Mouse (Mus musculus): ENCODE data around the gene Lrrc3. TPM values are rescaled to one million over a fixed set of nuclear protein-coding genes. Genes with fewer than 3 reads are reported as not detected.

The Lrrc3 gene
- polyA plus RNA-seq, 1 experiment from 2014 or later = 3.7 TPM

DNA sequence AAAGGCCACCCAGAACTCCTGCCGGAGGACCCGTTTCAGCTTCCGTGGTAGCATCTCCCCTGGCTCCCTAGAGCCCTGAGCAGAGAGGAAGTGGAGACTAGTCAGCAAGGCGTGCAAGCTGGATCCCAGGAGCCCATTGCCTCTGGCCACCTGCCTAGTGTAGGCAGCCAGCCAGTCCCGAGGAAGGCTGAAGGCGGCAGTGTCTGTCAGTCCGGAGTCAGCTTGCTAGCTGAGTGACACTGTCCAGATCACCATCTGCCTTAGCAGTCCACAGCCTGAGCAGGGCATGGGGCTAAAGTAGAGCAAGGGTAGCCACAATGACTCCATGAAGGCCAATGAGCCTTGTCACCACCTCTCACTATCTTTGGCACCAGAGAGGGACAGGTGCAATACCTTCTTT lies 10.3 kb upstream of the Lrrc3 start:
- Histone ChIP-seq H3K4me3 (ENCODE audit: low read depth, low read length) (no peak overlapping the region), H3K27me3 (replicated peaks; ENCODE audit: control insufficient read depth, insufficient read depth, low read length) (no peaks in the 10 kb centered on the region), H3K4me2 (ENCODE audit: low read depth, low read length) (no peak overlapping the region), H3K9me3 (ENCODE audit: control insufficient read depth, low read length) (no peaks in the 10 kb centered on the region), H3K27ac (replicated peaks; ENCODE audit: low read depth, low read length) (no peak overlapping the region), H3K36me3 (ENCODE audit: control insufficient read depth, insufficient read depth, low read length) (no peaks in the 10 kb centered on the region), H3K4me1 (ENCODE audit: control insufficient read depth, insufficient read depth, low read length) (no peaks in the 10 kb centered on the region), H3K9ac (ENCODE audit: low read depth, low read length) (no peak overlapping the region)
- ATAC-seq (ENCODE audit: low read depth) (no peak; the same call in 1 of the 2 replicates), DNase-seq (ENCODE audit: low spot score) (no peak)
- WGBS = 62% methylated on average over 7 of the region's 7 CpGs

DNA sequence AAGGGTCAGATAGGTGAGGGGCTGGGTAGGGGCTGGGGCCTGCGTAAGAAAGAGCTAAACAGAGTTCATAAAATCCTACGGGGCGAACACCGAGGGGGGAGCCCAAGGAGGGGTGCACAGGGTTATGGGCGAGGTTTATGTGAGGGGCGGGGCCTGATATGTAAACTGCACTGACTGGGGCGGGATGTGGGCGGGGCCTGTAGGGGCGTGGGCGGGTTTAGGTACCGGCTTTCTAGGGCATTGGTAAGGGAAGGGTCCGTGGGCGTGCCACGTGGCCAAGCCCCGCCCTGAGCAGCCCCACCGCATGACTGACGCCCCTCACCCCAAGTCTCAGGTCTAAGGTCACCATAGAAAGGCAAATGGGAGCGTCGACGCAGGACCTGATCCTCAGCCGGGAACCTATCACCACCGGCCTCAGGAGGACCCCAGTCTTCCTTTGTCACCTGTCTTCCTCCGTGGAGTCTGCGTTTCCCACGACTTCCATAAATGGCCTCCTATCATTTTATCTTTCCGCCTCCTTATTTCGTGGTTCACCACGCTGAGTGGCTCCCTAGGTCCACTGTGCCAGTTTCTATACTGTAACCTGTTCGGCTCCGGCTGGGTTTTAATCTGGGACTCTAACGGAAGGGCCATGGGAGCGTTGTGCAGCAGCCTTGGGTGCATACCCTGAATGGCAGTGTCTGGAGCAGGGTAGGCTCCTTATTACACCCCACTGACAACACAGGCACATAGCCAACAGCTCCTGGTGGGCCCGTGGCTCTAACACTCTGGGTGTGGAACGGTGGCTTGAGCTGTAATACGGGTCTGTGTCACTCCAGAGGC lies 769 bp upstream of the Lrrc3 start:
- peak; percentile 85 for ATAC-seq (ENCODE audit: low read depth)
- Histone ChIP-seq H3K36me3 (ENCODE audit: control insufficient read depth, insufficient read depth, low read length) (no peaks in the 10 kb centered on the region), H3K4me1 (ENCODE audit: control insufficient read depth, insufficient read depth, low read length) (peaks cover 7% of the 10 kb centered on the region; the same call in 1 of the 2 replicates), H3K4me3 (ENCODE audit: low read depth, low read length) (peak overlapping the region; percentile 62), H3K27me3 (replicated peaks; ENCODE audit: control insufficient read depth, insufficient read depth, low read length) (no peaks in the 10 kb centered on the region), H3K9ac (ENCODE audit: low read depth, low read length) (peak overlapping the region; percentile 71; the same call in 1 of the 2 replicates), H3K9me3 (ENCODE audit: control insufficient read depth, low read length) (no peaks in the 10 kb centered on the region), H3K4me2 (ENCODE audit: low read depth, low read length) (peak overlapping the region; percentile 85), H3K27ac (replicated peaks; ENCODE audit: low read depth, low read length) (no peak overlapping the region)
- 8% methylated on average over 32 of the region's 35 CpGs for WGBS
- DNase-seq (ENCODE audit: low spot score) = peak; percentile 71

DNA sequence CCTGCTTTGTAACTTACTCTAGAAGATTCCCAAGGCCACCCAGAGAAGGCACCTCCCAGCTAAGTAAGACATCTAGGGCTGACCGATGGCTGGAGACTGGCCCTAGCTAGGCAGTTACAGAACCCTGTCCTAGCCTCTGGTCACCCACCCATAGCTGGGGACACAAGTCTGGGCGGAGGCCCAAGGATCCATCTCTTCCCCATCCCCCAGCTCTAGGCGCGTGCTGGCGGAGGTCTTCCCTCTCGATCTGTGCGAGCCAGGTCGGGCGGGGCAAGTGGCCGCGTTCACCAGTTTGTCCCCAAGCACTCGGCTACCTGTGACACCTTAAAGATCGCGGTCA lies 495 bp downstream of the Lrrc3 start:
- Histone ChIP-seq H3K9ac (ENCODE audit: low read depth, low read length) (peak overlapping the region; percentile 71), H3K27ac (replicated peaks; ENCODE audit: low read depth, low read length) (no peak overlapping the region), H3K4me2 (ENCODE audit: low read depth, low read length) (peak overlapping the region; percentile 85), H3K4me3 (ENCODE audit: low read depth, low read length) (peak overlapping the region; percentile 62), H3K4me1 (ENCODE audit: control insufficient read depth, insufficient read depth, low read length) (peaks cover 7% of the 10 kb centered on the region; the same call in 1 of the 2 replicates), H3K27me3 (replicated peaks; ENCODE audit: control insufficient read depth, insufficient read depth, low read length) (no peaks in the 10 kb centered on the region), H3K36me3 (ENCODE audit: control insufficient read depth, insufficient read depth, low read length) (no peaks in the 10 kb centered on the region), H3K9me3 (ENCODE audit: control insufficient read depth, low read length) (no peaks in the 10 kb centered on the region)
- DNase-seq (ENCODE audit: low spot score) (no peak), ATAC-seq (ENCODE audit: low read depth) (peak; percentile 23)
- WGBS = 3% methylated on average over 13 of the region's 14 CpGs

DNA sequence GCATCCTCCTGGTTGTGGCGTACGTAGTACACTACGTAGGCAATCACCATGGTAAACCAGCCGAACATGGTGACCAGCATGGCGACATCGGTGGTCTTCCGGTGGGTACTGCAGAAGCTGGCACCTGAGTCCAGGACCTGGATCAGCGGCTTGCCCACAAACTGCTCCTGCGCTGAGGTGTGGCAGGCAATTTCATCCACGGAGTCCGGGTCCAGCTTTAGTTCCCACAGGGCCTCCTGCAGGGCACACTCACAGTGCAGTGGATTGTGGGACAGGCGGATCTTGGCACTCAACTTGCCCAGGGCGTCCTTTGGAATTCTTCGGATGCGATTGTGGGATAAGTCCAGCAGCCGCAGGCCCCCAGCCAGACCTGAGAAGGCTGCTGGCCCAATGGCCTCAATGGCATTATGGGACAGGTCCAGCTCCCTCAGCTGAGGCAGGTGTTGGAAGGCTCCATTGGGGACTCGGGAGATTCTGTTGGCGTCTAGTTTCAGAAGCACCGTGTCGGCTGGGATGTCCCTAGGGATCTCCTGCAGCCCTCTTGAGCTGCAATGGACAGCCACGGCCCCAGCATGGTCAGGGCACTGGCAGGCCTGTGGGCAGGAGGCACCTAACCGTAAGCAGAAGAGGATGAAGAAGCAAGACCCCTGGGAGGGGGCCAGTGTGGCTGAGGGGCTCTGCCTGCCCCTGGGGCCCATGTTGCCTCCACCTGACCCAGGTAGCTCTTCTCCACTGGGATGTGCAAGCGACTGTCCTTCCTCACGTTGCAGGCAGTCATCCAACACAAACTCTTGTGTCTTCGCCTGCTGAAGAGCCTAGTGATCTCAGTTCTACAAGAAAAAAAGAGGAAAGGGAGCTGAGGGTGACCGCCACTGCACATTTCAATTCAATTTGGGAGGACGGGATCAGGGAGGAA lies 1.2 kb downstream of the Lrrc3 start:
- H3K4me3 ChIP-seq (ENCODE audit: low read depth, low read length) = peak overlapping the region; percentile 62
- H3K4me1 ChIP-seq (ENCODE audit: control insufficient read depth, insufficient read depth, low read length) = peaks cover 7% of the 10 kb centered on the region; the same call in 1 of the 2 replicates
- H3K27me3 ChIP-seq (replicated peaks; ENCODE audit: control insufficient read depth, insufficient read depth, low read length) = no peaks in the 10 kb centered on the region
- no peaks in the 10 kb centered on the region for H3K36me3 ChIP-seq (ENCODE audit: control insufficient read depth, insufficient read depth, low read length)
- DNase-seq (ENCODE audit: low spot score) (no peak), ATAC-seq (ENCODE audit: low read depth) (no peak)
- WGBS = 83% methylated on average over 27 of the region's 27 CpGs
- H3K9ac ChIP-seq (ENCODE audit: low read depth, low read length) = peak overlapping the region; percentile 71; the same call in 1 of the 2 replicates
- H3K9me3 ChIP-seq (ENCODE audit: control insufficient read depth, low read length) = no peaks in the 10 kb centered on the region
- H3K4me2 ChIP-seq (ENCODE audit: low read depth, low read length) = peak overlapping the region; percentile 85
- H3K27ac ChIP-seq (replicated peaks; ENCODE audit: low read depth, low read length) = no peak overlapping the region

DNA sequence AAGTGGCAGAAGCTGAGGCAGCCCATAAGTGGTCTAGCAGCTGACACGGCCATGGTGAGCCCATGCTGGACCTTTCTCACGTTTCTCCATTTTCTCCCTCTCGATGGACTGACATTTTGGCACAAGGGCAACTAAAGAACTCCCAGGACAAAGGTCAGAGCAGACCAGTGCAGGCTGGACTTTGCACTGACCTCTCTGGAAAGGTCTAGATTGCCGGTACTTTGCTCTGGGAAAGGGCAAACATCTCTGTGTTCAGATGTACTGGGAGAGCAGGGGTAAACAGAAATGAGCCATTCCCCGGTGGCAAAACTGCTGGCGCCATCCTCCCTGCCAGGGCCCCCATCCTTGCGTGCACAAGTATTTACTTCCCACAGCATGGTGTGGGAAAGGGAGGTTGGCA lies 2.2 kb downstream of the Lrrc3 start:
- H3K9ac ChIP-seq (ENCODE audit: low read depth, low read length) = no peak overlapping the region
- no peak overlapping the region for H3K27ac ChIP-seq (replicated peaks; ENCODE audit: low read depth, low read length)
- no peak overlapping the region for H3K4me3 ChIP-seq (ENCODE audit: low read depth, low read length)
- peaks cover 7% of the 10 kb centered on the region; the same call in 1 of the 2 replicates for H3K4me1 ChIP-seq (ENCODE audit: control insufficient read depth, insufficient read depth, low read length)
- no peak overlapping the region for H3K4me2 ChIP-seq (ENCODE audit: low read depth, low read length)
- DNase-seq (ENCODE audit: low spot score) = no peak
- ATAC-seq (ENCODE audit: low read depth) = no peak
- no peaks in the 10 kb centered on the region for H3K36me3 ChIP-seq (ENCODE audit: control insufficient read depth, insufficient read depth, low read length)
- WGBS = 76% methylated on average over 7 of the region's 7 CpGs
- no peaks in the 10 kb centered on the region for H3K27me3 ChIP-seq (replicated peaks; ENCODE audit: control insufficient read depth, insufficient read depth, low read length)
- H3K9me3 ChIP-seq (ENCODE audit: control insufficient read depth, low read length) = no peaks in the 10 kb centered on the region

DNA sequence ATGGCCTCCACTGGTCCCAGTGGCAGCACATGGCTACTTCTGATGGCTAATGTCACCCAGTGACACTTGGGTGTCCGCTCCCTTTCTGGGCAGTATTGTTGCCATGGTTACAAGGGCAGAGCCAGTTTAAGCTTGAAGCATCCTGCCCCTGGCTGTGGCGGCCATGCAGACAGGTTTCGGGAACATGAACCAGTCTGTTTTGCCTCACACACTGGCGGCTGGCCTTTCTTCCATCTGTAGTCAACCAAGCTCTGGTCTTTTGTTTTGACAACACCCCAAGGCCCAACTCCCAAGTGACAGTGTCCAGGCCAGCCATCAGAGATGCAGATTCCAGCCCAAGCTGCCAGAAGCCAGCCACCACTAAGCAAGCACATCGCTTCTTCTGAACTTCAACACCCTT lies 6.8 kb downstream of the Lrrc3 start:
- WGBS = 56% methylated on average over 5 of the region's 5 CpGs
- no peak for DNase-seq (ENCODE audit: low spot score)
- H3K27ac ChIP-seq (replicated peaks; ENCODE audit: low read depth, low read length) = no peak overlapping the region
- ATAC-seq (ENCODE audit: low read depth) = no peak
- H3K9me3 ChIP-seq (ENCODE audit: control insufficient read depth, low read length) = no peaks in the 10 kb centered on the region
- H3K36me3 ChIP-seq (ENCODE audit: control insufficient read depth, insufficient read depth, low read length) = no peaks in the 10 kb centered on the region
- H3K4me2 ChIP-seq (ENCODE audit: low read depth, low read length) = no peak overlapping the region
- no peak overlapping the region for H3K9ac ChIP-seq (ENCODE audit: low read depth, low read length)
- H3K4me3 ChIP-seq (ENCODE audit: low read depth, low read length) = no peak overlapping the region
- H3K27me3 ChIP-seq (replicated peaks; ENCODE audit: control insufficient read depth, insufficient read depth, low read length) = no peaks in the 10 kb centered on the region
- H3K4me1 ChIP-seq (ENCODE audit: control insufficient read depth, insufficient read depth, low read length) = no peaks in the 10 kb centered on the region

DNA sequence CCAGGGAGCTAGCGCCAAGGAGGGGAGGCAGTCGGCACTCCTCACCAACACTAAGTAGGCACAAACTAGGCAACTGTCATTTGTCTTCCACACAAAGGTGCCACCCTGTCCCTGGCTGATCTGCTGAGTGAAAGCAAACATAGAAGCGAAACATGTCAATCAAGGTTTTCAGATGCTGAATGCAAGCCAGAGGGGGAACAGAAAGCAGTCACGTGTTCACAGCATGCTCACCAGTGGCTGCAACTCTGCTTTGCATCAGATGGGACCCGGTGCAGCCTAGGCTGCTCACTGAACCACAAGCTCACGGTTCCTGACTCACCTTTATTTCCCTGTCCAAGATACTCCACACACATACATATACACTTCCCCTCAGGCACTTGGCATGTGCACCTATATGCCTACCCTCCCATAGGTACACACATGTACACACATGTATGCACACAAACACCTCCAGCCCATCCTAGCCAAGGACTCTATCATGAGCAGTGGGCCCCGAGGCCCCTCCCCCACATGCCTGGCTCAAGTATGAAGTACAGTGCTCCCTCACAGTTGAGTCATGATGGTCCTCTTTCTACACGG lies 11.3 kb downstream of the Lrrc3 start:
- no peaks in the 10 kb centered on the region for H3K36me3 ChIP-seq (ENCODE audit: control insufficient read depth, insufficient read depth, low read length)
- no peaks in the 10 kb centered on the region for H3K27me3 ChIP-seq (replicated peaks; ENCODE audit: control insufficient read depth, insufficient read depth, low read length)
- 84% methylated on average over 8 of the region's 8 CpGs for WGBS
- no peak overlapping the region for H3K9ac ChIP-seq (ENCODE audit: low read depth, low read length)
- no peak overlapping the region for H3K4me3 ChIP-seq (ENCODE audit: low read depth, low read length)
- H3K4me1 ChIP-seq (ENCODE audit: control insufficient read depth, insufficient read depth, low read length) = no peaks in the 10 kb centered on the region
- DNase-seq (ENCODE audit: low spot score) (no peak), ATAC-seq (ENCODE audit: low read depth) (no peak)
- H3K9me3 ChIP-seq (ENCODE audit: control insufficient read depth, low read length) = no peaks in the 10 kb centered on the region
- H3K27ac ChIP-seq (replicated peaks; ENCODE audit: low read depth, low read length) = no peak overlapping the region
- no peak overlapping the region for H3K4me2 ChIP-seq (ENCODE audit: low read depth, low read length)

DNA sequence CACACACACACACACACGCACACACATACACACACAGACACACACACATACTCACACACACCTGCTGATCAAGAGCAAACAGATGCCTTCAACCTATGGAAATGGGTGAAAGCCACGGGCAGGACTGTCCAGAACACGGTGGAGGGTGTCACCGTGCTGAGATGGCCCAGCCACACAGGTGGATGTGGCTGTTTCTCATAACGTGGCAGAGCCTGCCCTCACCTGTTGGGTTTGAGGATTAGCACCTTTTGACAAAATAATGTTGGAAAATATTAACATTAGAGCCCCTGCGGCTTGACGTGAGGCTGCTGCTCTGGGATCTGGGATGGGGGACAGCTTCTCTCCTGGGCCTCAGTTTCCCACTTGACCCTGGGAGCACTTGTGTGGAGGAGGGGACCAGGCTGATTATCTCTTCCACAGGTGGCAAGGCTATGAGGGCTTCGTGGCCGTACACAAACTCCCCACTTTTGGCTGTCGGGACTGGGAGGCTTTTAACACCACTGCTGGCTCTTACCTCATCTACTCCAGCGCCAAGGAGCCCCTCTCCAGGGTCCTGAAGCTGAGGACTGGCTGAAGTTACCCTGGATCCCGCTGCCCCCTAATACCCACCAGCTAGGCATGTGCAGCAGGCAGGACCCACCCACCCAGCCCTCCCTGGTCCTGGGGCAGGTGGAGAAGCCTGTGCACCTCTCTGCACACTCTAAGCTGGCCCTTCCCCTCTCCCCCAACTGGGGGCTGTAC lies 16.2 kb downstream of the Lrrc3 start:
- H3K4me1 ChIP-seq (ENCODE audit: control insufficient read depth, insufficient read depth, low read length) = no peaks in the 10 kb centered on the region
- H3K9ac ChIP-seq (ENCODE audit: low read depth, low read length) = no peak overlapping the region; the same call in 1 of the 2 replicates
- no peak for ATAC-seq (ENCODE audit: low read depth)
- no peak overlapping the region for H3K4me3 ChIP-seq (ENCODE audit: low read depth, low read length)
- no peak for DNase-seq (ENCODE audit: low spot score)
- H3K27ac ChIP-seq (replicated peaks; ENCODE audit: low read depth, low read length) = no peak overlapping the region
- no peak overlapping the region for H3K4me2 ChIP-seq (ENCODE audit: low read depth, low read length)
- 57% methylated on average over 12 of the region's 12 CpGs for WGBS
- no peaks in the 10 kb centered on the region for H3K9me3 ChIP-seq (ENCODE audit: control insufficient read depth, low read length)
- H3K27me3 ChIP-seq (replicated peaks; ENCODE audit: control insufficient read depth, insufficient read depth, low read length) = no peaks in the 10 kb centered on the region
- H3K36me3 ChIP-seq (ENCODE audit: control insufficient read depth, insufficient read depth, low read length) = no peaks in the 10 kb centered on the region

Data from embryonic facial prominence, embryonic 14.5 days (tissue).